Mouse (Mus musculus) macrophage (primary cell): Measurements from ENCODE around the gene Rsg1. TPM values are rescaled to one million over a fixed set of nuclear protein-coding genes. Genes with fewer than 3 reads are reported as not detected.

ENCODE experiments used
- H3K27ac ChIP-seq: fragments of 350-480 bp; formaldehyde crosslinking; 2 replicates; pipeline ENCODE4 v1.9.0; 2021
- H3K36me3 ChIP-seq: fragments of 350-480 bp; formaldehyde crosslinking; 2 replicates; pipeline ENCODE4 v1.9.0; 2021; ENCODE audit errors: inconsistent target
- H3K4me3 ChIP-seq: fragments of 350-480 bp; formaldehyde crosslinking; 2 replicates; pipeline ENCODE4 v1.9.0; 2021; ENCODE audit errors: inconsistent target
- H3K79me2 ChIP-seq: fragments of 350-480 bp; formaldehyde crosslinking; 2 replicates; pipeline ENCODE4 v1.9.0; 2021; ENCODE audit errors: inconsistent target
- WGBS: methylation state at CpG from one replicate; pipeline ENCODE4 v1.1.7; 2026; ENCODE audit warnings: inconsistent platforms; ENCODE audit not compliant: missing documents; 5-methylcytosine and 5-hydroxymethylcytosine counted together
- polyA plus RNA-seq: library from polyadenylated mRNA; stranded (reverse); fragments of 250-400 nt; gene quantifications from 3 replicates; pipeline ENCODE4 v1.2.4, GENCODE M21; 2018; ENCODE audit warnings: inconsistent platforms
- total RNA-seq, 78 experiments: library from RNA; depleted of rRNA; stranded (reverse); fragments of 250-400 nt; gene quantifications; 1 replicate in 9 of 78; 2 replicates in 24 of 78; 3 replicates in 43 of 78; 4 replicates in 2 of 78; pipeline ENCODE4 v1.2.4; 2018; ENCODE audit warnings: inconsistent platforms in 56 of 78

The Rsg1 gene
- 1 to 10 TPM in 9 of 26 experiments, under 1 TPM in 7, not detected in 10; 0.67 to 2.2 (median 1.1) TPM for total RNA-seq (2018; cell fraction: chromatin; rRNA removed)
- total RNA-seq (2018; cell fraction: cytosol; rRNA removed) = under 1 TPM in 22 of 26 experiments, not detected in 4; 0.10 to 0.62 (median 0.39) TPM
- 1 to 10 TPM in 8 of 26 experiments, under 1 TPM in 7, not detected in 11; 0.46 to 3.4 (median 1.0) TPM for total RNA-seq (2018; cell fraction: nucleus; rRNA removed)
- 0.22 to 1.3 TPM in 2 of 3 replicates, not detected in the other for polyA plus RNA-seq

- whole genome bisulfite sequencing = under 1% methylated on average over 24 of the region's 24 CpGs
- Histone ChIP-seq H3K27ac (peak within 1 kb of the TSS; percentile 37), H3K36me3 (no peaks in the 10 kb centered on the region), H3K79me2 (no peaks in the 10 kb centered on the region), H3K4me3 (peak within 1 kb of the TSS; percentile 54)
These were observed at the start of gene Rsg1 for GRCm38 (mm10) chr4:141213770-141214336. Gene Rsg1 (plus strand): TSS chr4:141213956.

GRCm38 (mm10) chr4:141165744-141166292, 47.9 kb upstream of the Rsg1 start:
- Histone ChIP-seq H3K4me3 (no peak overlapping the region), H3K79me2 (peaks cover 82% of the 10 kb centered on the region), H3K36me3 (peaks cover 9% of the 10 kb centered on the region; the same call in 1 of the 2 replicates), H3K27ac (no peak overlapping the region)
- WGBS = 95% methylated on average over 8 of the region's 8 CpGs

GRCm38 (mm10) chr4:141167156-141167555, 46.6 kb upstream of the Rsg1 start:
- H3K27ac ChIP-seq = no peak overlapping the region
- peaks cover 21% of the 10 kb centered on the region for H3K36me3 ChIP-seq
- peaks cover 82% of the 10 kb centered on the region for H3K79me2 ChIP-seq
- no peak overlapping the region for H3K4me3 ChIP-seq
- WGBS = 100% methylated on average over 2 of the region's 3 CpGs

GRCm38 (mm10) chr4:141172121-141172520, 41.6 kb upstream of the Rsg1 start:
- Histone ChIP-seq H3K27ac (no peak overlapping the region), H3K36me3 (peaks cover 35% of the 10 kb centered on the region), H3K4me3 (no peak overlapping the region), H3K79me2 (peaks cover 72% of the 10 kb centered on the region)
- 93% methylated on average over 7 of the region's 8 CpGs for WGBS

GRCm38 (mm10) chr4:141175783-141176182, 38.0 kb upstream of the Rsg1 start:
- Histone ChIP-seq H3K27ac (no peak overlapping the region), H3K36me3 (peaks cover 50% of the 10 kb centered on the region), H3K79me2 (peaks cover 86% of the 10 kb centered on the region; the same call in 1 of the 2 replicates), H3K4me3 (no peak overlapping the region)
- WGBS = 100% methylated on average over 2 of the region's 5 CpGs

DNA sequence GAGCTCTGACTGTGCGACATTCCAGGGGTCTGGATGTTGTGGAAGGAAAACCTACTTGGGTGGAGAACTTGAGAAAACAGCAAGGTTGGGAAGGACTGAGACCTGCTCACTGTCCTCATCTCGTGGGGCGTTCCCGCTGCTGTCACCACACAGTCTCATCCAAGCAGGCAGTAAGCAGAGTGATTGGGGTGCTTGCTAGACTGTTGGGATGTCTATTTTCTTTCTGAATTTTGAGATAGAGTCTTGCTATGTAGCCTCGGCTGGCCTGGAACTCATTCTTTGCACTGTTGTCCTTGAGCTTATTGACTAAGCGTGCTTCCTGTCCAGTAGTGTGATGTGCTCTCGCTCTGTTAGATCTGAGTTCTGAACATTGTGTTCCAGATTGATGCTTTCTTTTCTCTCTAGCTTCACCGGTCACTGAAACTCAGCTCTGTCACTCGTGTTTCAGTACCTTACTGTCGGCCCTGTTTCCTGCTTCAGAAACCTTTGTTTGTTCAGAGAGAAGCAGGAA, 37.4 kb upstream of the Rsg1 start:
- H3K36me3 ChIP-seq = peaks cover 50% of the 10 kb centered on the region
- no peak overlapping the region for H3K4me3 ChIP-seq
- peaks cover 87% of the 10 kb centered on the region; the same call in 1 of the 2 replicates for H3K79me2 ChIP-seq
- WGBS = 85% methylated on average over 10 of the region's 10 CpGs
- H3K27ac ChIP-seq = no peak overlapping the region

- Histone ChIP-seq H3K27ac (no peak overlapping the region), H3K79me2 (peaks cover 85% of the 10 kb centered on the region; the same call in 1 of the 2 replicates), H3K4me3 (no peak overlapping the region), H3K36me3 (peaks cover 44% of the 10 kb centered on the region; the same call in 1 of the 2 replicates)
- 65% methylated on average over 4 of the region's 4 CpGs for WGBS
These were observed 35.3 kb upstream of the Rsg1 start for GRCm38 (mm10) chr4:141178500-141178899.

DNA sequence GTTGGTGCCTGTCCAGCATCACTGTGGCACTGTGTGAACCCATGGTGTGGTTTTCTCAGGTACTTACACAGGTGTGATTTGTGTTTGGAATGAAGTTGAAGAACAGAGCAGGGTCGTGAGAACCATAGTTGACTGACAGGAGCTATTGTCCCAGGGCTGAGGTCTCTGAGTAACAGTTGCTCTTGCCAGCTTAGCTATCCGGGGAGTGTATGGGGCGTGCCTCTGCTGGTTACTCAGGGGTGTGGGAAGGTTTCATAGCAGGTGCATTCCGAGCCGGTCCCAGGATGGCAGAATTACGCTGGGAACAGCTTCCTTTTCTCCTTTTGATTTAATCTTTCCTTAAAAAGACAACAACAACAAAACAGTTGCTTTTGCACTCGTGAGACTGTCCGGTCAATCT, 32.9 kb upstream of the Rsg1 start:
- peaks cover 42% of the 10 kb centered on the region; the same call in 1 of the 2 replicates for H3K36me3 ChIP-seq
- WGBS = 98% methylated on average over 8 of the region's 8 CpGs
- H3K79me2 ChIP-seq = peaks cover 89% of the 10 kb centered on the region; the same call in 1 of the 2 replicates
- no peak overlapping the region for H3K4me3 ChIP-seq
- no peak overlapping the region for H3K27ac ChIP-seq

DNA sequence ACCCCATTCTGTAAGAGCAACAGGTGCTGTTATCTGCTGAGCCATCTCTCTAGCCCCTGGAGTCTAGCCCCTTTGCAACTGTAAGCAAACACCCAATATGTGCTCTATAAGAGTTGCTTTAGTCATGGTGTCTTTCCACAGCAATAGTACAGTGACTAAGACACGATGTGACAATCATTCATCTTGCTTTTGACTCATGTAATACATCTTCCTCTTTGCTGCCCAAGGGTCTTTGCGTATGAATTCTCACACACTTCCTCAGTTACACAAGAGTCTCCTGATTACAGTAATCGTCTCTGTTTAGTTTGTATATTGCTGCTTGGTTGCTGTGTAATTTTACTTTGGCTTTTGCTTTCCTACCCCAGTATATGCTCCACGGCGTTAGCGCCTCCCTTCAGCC, 31.8 kb upstream of the Rsg1 start:
- Histone ChIP-seq H3K27ac (peak overlapping the region; percentile 47), H3K36me3 (peaks cover 32% of the 10 kb centered on the region; the same call in 1 of the 2 replicates), H3K79me2 (peaks cover 89% of the 10 kb centered on the region; the same call in 1 of the 2 replicates), H3K4me3 (no peak overlapping the region)
- 51% methylated on average over 6 of the region's 6 CpGs for WGBS

- no peak overlapping the region for H3K4me3 ChIP-seq
- peaks cover 22% of the 10 kb centered on the region; the same call in 1 of the 2 replicates for H3K36me3 ChIP-seq
- WGBS = 35% methylated on average over 2 of the region's 2 CpGs
- H3K27ac ChIP-seq = peak overlapping the region; percentile 8; the same call in 1 of the 2 replicates
- peaks cover 92% of the 10 kb centered on the region; the same call in 1 of the 2 replicates for H3K79me2 ChIP-seq
These were observed 29.8 kb upstream of the Rsg1 start for GRCm38 (mm10) chr4:141183932-141184331.

DNA sequence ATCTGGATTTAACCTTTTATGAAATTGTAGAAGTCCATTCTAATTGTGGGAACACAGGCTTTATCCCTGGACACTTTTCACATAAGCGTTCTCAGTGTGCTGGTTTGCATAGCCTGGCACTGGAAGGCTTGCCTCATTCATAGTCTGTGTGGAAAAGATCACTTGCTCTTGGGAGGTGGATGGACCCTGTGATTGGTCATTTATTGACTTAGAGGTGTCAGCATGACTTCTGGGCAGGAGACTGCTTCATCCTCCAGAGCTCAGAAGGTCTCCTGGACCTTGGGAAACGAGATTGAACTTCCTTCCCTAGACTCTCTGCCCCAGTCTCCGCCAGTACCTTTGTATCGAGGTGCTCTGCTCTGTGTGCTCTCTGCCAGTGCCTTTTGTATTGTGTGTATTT, 29.3 kb upstream of the Rsg1 start:
- H3K79me2 ChIP-seq = peaks cover 87% of the 10 kb centered on the region; the same call in 1 of the 2 replicates
- 92% methylated on average over 4 of the region's 4 CpGs for WGBS
- peaks cover 17% of the 10 kb centered on the region; the same call in 1 of the 2 replicates for H3K36me3 ChIP-seq
- H3K27ac ChIP-seq = peak overlapping the region; percentile 8; the same call in 1 of the 2 replicates
- no peak overlapping the region for H3K4me3 ChIP-seq

- H3K36me3 ChIP-seq = peaks cover 13% of the 10 kb centered on the region; the same call in 1 of the 2 replicates
- no peak overlapping the region for H3K27ac ChIP-seq
- no peak overlapping the region for H3K4me3 ChIP-seq
- peaks cover 69% of the 10 kb centered on the region; the same call in 1 of the 2 replicates for H3K79me2 ChIP-seq
- WGBS = 79% methylated on average over 9 of the region's 9 CpGs
These were observed 26.6 kb upstream of the Rsg1 start for GRCm38 (mm10) chr4:141186923-141187836.

GRCm38 (mm10) chr4:141191294-141191693, 22.5 kb upstream of the Rsg1 start:
- peaks cover 29% of the 10 kb centered on the region; the same call in 1 of the 2 replicates for H3K79me2 ChIP-seq
- no peak overlapping the region for H3K27ac ChIP-seq
- 87% methylated on average over 7 of the region's 7 CpGs for WGBS
- no peak overlapping the region for H3K4me3 ChIP-seq
- H3K36me3 ChIP-seq = peaks cover 49% of the 10 kb centered on the region

DNA sequence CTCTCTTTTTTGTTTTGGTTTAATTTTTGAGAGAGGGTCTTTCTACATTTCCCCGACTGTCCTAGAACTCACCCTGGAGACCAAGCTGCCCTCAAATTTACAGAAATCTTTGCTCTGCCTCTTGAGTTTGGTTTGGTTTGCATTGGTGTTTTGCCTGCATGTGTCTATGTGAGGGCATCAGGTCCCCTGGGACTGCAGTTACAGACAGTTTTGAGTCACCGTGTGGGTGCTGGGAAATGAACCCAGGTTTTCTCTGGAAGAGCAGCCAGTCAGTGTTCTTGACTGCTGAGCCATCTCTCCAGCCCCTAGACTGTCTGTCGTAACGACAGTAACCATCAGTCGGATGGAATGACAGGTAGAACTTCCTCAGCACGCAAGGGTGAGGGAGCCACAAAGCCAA, 19.2 kb upstream of the Rsg1 start:
- Histone ChIP-seq H3K4me3 (no peak overlapping the region), H3K36me3 (peaks cover 77% of the 10 kb centered on the region), H3K27ac (no peak overlapping the region), H3K79me2 (peaks cover 4% of the 10 kb centered on the region; the same call in 1 of the 2 replicates)
- 97% methylated on average over 6 of the region's 6 CpGs for WGBS
